Mouse (Mus musculus) thymus, adult 18-20 months (tissue): ENCODE data around the gene Calml4.
"Not testable (repeated sequence)": the region's sequence is repeated elsewhere in the genome, so short reads cannot be mapped to it uniquely, and the experiment has no call there.

Source experiments
- DNase-seq, 2 experiments: peaks; one replicate each; pipeline ENCODE4 v3.0.0; 2022; ENCODE audit warnings: mixed read lengths in 2 of 2

The Calml4 gene

DNA sequence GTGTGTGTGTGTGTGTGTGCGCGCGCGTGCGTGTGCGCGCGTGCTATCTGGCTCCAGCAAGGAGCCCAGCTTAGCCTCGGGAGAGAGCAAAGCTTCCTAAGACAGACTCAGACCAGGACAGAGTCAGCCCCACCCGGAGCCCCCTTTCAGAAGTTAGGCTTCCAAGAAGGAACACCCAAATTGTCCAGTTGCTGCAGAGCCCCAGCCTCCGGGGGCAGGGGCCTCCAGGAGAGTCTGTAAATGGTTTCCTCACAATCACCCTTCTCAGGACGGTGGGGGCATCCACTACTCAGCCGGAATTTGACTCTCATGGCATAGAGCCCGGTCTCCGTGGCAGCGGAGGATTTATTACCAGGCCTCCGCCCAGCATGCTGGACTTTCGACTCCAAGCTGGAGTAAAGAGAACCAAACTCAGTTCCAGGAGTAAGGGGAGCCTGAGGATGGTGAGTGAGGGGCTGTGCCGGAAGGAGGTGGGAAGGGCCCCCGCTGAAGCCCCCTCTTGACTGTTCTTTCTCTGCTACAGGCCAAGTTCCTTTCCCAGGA is at the start of gene Calml4:
Gene Calml4 (plus strand): TSS at position 362 of the 543 bp plus-strand sequence.
- DNase-seq: no peak

DNA sequence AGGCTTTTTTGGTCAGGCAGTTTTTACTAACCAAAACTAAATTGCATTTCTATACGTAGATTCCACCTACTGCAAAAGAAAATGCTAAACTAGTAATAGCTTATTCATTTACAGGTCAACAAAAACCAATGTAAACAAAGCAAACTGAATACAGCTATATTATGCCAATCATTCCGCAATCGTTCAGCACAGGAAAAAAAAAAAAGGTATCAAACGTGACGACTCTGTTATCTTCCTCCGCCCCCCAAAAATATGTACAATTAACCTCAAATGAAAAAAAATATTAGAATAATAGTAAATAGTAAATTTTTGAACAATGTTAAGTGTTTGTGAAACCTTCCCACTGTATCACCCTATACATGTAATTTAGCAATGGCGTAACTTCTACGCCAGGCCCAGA is 47.8 kb upstream of the Calml4 start:
- DNase-seq: no peak

DNA sequence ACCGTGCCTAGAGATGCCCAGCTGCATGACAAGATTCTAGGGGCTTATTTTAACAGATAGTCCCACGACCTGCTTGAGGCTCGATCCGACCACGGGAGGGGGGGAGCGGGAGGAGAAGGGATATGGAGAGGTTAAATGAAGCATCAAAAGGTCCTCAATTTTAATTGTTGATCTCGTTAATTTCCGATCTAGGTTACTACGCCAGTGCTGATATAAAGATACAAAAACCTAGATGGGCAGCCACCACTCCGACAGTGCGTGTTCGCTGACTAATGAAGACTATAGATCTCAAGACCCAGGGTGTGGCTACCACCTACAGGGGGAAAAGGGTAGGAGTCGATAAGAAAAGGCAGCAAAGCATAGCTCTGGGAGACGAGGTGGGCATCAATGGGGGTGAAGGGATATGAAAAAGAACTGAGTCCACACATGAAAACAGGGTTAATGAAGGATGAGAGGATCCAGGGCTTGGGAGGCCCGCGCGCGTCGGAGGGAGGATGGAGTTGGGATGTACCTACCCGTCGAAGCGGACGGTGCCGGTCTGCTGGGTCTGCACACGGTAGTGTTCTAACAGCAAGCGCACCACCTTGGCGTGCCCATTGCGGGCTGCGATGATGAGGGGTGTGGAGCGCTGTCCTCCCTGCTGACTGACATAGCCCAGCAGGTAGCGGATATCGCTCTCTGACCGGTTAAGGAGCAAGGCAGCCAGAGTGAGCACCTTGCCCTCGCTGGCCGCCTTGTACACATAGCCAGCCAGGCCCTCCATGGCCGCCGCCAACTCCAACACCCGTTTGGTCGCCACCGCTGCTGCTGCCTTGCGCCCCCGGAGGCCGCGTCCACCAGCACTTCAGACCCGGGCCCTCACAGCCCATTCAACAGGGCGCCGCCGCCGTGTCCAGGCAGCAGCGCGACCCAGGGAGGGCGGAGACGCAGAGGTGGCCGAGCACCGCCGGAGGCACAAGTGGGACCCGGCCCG is 47.1 kb upstream of the Calml4 start:
- no peak for DNase-seq

DNA sequence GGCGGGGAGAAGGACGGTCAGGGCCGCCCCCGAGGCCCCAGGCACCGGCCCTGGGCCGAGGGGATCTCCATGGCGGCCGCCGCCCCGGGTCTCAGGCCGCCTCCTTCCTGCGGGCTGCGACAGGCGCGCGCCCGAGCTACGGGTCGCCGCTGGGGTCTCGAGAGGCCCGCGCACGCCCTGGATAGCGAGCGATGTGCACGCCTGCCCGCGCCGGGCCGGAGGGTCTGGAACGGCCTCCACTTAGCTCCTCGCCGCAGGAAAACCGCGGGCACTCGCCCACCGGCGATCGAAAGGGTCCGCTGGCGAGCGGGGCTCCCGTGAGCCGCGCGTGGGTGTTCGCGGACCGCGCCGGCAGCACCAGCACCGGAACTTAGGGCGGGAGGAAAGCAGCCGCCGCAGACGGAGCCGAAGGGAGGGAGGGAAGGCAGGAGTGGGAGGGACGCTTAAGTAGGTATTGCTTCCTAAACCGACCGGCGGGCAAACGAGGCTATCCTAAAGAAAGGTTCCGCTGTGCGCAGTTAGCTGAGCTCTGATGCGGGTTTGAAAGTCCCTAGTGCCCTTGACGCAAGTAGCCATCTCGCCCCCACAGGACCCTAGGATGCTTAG is 46.3 kb upstream of the Calml4 start, which contains the start of gene Fem1b:
Gene Fem1b (minus strand): TSS at position 419 of the 606 bp plus-strand sequence.
- peak; percentile 80 to 85 for DNase-seq

DNA sequence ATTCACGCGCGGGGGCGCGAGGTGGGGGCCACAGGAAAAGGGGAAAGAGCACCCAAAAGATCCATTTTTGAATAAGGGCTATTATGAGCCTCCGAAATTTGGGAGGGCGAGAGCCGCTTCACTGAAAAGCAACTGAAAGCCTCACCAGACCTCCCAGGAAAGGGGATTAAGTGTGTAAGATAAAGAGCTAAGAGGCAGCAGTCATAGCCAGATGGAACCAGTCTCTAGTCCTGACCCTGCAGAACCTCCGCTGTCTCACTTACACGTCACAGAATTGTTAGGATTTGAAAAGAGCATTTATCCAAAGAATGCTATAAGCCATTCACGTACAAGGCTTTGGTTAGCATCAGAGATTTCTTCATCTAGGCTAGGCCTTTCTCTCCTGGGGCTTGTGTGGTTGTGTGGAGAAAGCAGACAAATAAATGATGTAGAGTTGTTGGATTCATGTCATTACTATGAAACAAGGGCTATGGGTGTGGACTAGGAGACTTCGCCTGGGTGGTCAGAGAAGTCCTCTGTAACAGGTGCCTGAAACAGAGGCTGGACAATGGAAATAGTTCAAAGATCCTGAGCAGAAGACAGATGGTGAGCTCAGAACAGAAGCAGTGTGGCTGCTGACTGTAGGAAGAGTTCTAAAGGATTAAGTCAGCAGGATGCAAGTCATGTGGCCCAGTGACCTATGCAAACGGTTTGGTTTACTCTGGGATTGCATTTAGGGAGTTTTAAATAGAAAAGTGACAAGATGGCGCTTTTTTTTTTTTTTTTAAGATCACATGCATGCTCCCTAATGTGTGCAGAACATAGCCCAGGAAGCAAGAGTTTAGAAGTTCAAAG is 45.4 kb upstream of the Calml4 start:
- DNase-seq: no peak

DNA sequence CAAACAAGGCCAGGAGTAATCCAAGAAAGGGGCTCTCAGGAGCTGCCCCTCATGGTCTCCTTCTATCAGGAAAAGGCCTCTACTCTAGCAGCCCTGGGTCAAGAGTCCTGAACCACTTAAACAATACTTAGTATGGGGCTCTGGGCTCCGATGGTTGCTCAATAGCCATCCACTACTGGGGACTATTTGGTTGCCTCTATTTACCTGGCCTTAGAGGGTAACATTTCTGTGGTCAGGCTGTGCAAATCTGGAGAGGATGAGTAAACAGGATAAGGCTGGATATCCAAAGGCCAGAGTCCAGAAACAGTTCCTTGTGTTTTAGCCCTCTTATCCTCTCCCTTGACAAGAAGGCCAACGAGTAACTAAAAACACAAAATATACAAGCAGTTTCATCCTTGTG is 43.1 kb upstream of the Calml4 start:
- no peak for DNase-seq

DNA sequence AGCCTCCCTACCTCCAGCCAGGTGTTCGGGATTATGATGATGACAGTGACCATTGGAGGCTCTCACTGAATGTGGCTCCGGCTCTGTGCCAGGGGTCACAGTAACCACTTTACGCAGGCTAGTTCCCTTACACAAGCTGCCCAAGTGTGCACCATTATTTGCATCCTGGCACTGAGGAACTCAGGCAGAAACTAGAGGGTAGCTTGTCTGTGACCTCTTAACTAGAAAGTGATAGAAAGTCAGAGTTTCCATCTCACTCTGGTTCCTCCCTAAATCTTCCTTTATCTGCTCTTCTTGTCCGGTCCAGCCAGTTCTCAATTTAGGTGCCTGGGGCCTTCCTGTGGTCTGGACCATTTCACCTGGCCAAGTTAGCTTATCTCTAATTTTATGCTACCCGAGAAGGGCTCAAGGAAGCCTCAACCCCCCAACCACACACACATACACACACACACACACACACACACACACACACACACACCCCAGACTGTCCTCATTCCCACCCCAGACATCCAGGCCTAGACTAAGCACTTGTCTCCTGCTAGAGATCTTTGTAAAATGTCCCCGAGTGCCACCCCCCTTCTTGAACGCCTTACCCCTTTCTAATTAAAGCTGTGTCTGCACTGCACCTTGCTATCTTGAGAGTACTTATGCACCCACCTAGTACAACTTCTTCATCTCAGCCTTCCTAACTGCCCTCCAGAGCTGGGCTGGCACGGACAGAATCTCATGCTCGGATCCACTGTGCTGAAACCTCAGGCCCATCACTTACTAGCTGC is 41.4 kb upstream of the Calml4 start:
- DNase-seq: no peak

DNA sequence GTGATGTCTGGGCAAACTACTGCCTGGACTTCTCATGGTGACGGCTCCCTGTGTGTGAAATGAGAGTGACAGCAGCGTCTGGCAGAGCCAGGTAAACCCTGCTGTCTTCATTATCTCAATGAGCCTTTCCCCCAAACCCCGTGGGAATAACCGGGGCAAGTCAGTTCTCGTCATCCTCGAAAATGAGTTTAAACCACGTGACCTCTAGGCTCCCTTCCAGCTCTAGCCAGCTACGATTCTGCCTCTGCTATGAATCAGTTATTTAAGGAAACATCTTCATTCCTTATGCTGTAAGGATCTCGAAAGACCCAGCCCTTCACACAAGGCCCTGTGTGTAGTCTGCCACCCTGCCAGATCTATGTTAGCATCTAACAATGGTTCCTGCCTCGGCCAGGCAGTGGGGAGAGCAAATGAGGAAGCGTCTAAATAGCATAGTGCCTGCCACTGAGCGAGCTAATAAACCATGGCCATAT is 40.7 kb upstream of the Calml4 start:
- DNase-seq: no peak

DNA sequence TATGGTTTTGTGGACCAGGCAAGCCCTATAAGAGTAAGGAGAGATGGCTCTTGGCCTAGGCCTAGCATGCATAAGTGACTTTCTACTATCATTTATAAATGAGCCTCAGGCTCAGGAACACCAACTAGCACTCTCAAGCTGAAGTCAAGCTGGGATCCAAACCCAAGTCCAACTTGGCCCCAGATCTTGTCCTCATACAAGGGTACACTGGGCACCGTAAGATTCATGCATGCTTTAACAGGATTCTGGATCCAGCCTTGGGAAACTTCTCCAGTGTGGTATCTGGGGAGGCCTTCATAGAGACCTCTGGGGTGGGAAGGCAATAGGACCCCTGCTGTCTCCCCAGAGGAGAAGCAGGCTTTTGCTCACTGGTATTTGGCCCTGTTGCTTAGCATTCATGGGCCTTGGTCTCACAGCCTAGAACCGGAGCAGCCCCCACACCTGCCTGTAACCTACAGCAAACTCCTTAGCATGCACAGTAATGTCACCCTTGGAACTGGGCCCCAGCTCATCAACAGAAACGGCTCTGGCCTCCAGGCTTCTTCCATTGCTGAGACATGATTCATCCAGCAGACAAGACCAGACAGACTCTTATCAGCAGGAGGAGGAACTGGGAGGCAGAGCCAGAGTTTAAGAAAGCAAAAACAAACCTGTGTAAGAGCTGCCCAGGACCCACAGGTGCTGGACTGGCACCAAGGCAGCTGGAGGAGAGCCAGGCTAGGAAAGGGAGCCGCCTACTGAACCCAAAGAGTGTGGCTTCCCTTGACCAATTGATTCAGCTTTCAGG is 39.9 kb upstream of the Calml4 start:
- DNase-seq: no peak

DNA sequence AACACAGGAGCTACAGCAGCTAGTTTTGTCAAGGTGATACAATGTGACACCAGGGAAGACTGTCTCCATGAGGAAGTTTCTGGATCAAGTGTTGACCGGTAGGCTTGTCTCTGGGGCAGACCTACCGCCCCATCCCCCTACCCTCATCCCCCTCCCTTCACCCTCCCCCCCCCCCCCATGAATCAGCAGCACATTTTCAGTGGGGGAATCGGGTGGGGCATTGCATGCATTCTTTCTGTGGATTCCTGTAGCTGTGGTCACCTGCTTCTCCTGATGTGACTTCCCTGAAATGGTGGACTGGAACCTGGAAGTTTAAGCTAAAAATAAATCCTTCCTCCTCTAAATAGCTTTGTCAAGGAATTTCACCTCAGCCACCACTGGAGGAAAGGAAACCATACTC is 38.4 kb upstream of the Calml4 start:
- DNase-seq: no peak

DNA sequence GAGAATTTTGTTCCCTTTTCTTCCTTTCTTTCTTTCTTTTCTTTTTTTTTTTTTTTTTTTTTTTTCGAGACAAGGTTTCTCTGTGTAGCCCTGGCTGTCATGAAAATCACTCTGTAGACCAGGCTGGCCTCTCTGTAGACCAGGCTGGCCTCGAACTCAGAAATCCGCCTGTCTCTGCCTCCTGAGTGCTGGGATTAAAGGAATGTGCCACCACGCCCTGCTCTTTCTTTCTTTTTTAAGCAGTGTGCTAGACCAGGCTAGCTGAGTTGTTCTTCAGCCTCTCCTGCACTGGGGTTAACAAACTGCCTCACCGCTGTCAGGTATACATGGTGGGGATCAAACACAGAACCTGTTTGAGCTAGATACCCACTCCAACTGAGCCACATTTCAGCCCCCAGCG is 38.0 kb upstream of the Calml4 start:
- DNase-seq: not testable (repeated sequence)

DNA sequence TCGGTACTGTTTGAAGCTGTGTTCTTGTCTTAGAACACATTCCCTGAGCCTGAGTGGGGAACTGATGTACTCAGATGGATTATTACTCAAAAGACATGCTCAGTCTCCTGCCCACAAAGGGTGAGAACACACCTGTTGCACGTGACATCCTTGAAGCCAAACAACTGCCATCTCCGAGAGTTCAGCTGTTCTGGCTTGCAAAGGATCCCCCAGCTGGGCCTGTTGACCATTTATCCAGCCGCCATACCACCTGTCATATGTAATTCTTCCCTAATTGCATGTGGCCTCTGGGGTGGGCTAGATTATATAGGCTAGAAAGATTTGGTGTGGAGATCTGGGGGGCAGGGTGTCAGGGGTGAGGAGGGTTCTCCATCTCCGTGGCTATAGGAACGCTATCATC is 37.1 kb upstream of the Calml4 start:
- DNase-seq: no peak

DNA sequence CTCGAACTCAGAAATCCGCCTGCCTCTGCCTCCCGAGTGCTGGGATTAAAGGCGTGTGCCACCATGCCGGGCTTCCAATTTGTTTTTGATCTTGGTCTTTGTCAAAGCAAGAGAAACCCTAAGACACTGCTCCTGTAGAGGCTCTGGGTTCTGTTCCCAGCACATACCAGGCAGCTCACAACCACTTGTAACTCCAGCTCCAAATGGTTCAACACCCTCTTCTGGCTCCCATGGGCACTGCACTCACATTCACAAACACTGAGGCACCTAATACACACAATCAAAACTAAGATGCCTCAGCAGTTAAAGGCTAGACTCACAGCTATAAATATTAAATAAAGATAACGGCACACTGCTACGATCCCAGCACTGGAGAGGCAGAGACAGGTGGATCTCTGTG is 36.1 kb upstream of the Calml4 start:
- DNase-seq: no peak

DNA sequence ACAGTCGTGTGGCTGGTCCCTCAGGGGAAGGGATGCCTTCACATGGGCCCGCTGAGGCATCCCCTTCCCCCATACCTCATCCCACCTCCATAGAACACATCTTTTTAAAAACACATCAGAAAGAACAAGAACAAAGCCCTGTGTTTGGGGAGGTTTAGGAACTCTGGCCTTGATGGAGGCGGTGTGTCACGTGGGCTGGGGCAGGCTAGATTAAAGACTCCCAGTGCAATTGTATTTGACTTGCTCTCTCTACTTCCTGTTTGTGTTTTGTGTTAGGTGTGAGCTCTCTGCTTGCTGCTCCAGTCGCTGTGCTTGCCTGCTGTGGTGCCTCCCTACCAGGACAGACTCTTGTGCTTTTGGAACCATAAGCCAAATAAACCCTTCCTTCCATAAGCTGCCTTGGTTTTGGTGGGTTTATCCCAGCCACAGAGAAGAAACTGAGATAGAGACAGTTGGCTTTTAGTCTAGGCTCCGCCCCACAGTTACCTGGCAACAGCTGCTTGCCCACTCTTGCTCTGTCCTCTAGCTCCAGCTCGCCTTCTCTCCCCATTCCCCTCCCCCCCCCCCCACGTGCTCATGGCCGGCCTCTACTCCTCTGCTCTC is 32.0 kb upstream of the Calml4 start:
- no peak for DNase-seq

DNA sequence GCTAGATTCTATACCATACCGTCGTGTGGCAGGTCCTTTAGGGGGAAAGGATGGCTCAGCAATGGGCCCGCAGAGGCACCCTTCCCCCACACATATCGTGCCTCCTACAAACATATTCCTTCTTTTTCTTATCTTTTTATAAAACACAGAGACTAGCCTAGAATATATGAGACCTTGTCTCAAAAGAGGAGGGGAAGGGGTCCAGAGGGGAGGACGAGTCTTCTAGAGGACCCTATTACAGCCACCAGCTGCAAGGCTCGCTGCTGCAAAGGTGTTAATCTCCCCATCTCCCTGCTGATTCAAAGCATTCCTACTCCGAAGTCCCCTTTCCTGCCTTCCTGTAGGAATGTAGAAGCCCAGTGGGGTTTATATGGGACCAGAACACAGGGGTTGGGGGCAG is 31.4 kb upstream of the Calml4 start:
- DNase-seq: no peak

DNA sequence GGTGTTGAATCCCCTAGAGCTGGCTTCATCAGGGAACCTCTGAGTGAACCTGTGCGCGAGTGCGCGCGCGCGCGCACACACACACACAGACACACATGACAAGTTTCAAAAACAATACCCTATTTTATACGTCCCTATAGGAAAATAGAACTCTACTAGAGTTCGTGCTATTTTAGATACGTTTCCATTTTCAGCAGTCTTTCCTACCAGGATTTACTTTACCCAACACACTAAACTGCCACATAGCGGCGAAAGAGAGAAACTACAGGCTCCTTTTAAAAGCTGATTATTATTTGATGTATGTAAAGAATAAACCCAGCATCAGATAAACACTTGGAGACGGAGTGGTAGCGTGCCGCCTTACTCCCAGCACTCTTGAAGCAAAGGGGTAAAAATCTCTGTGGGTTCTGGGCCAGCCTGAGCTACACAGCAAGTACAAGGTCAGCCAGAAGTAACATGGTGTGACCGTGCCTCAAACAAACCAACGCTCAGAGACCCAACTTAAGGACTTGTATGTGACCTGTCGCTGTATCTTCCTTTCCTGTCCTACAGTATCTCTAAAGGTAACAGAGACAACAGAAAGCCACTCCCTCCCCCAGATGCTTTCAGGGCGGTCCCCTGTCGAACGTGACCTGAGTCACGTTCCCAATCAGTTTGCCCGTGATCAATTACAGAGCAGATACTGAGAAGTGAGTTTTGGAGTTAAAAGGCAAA is 29.8 kb upstream of the Calml4 start:
- no peak for DNase-seq

DNA sequence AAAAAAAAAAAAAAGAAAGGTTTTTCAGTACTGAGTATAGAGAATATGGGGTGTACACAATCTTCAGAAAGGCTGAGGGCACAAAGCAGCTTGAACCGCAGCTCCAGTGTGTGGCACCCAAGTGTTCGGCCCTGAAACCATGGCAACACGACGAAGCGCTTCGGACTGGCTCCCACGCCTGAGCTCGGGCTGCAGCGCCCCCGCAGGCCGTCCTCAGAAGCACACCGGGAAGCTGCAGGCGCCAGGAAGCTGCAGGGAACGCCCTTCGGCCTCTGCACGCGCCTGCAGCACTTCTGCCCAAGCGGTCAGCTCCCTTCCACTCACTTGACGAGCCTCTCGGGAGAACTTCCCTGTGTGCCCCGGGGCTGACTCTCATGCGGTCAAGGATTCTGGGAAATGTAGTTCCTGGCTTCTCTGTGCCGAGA is 29.2 kb upstream of the Calml4 start:
- DNase-seq: peak; percentile 78 to 80

DNA sequence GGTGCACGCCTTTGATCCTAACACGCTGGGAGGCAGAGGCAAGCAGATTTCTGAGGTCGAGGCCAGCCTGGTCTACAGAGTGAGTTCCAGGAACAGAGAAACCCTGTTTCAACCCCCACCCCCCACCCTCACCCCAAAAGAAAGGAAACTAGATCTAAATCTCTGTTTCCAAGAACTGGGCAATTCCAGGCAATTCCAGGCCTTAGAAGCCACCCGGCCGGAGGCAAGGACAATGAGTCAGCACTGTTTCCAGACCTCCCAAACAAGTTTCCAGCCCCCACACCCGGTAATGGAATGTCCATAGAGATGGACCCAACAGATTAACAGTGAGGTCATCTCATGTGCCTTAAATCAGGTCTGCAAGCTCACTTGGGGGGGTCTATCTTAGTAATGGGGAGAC is 28.0 kb upstream of the Calml4 start:
- DNase-seq: no peak

DNA sequence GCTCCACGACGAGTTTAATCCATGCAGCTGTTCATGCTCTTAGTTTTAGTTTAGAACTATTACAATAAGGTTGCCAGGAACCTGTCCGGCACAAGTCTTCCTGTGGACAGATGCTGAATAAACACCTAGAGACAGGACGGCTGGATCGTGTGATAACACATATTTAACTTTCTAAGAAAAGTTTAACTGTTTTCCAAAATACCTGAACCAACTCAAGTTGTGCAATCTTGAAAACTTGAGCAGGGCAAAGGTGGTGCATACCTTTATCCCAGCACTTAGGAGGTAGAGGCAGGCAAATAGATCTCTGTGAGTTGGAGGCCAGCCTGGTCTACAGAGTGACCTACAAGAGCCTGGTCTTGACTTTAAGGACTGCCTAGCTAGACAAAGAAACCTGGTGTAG is 23.0 kb upstream of the Calml4 start:
- no peak for DNase-seq
